Mouse (Mus musculus): ENCODE measurements around the gene Lilra5.
"Not testable (repeated sequence)": the region's sequence is repeated elsewhere in the genome, so short reads cannot be mapped to it uniquely, and the experiment has no call there.

The Lilra5 gene

DNA sequence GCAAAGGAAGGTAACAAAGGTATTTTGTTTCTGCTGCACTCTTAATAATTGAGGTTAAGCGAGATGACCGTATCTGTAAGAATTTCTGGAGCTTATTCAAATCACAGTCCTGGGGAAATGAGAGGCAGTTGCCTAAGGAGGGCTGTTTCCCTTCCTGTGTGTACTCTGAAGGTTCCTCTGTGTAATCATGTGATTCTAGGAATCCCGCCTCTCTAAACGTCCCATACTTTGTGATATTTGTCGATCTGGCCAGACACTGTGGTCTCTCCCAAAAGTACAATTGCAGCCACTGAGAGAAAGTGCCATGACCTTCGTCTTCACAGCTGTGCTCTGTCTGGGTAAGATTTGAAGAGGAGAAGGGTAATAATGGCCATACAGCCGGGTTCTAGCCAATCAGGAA lies at the start of gene Lilra5:
Gene Lilra5 (plus strand): TSS at position 301 of the 400 bp plus-strand sequence.
- DNase-seq: no peak

DNA sequence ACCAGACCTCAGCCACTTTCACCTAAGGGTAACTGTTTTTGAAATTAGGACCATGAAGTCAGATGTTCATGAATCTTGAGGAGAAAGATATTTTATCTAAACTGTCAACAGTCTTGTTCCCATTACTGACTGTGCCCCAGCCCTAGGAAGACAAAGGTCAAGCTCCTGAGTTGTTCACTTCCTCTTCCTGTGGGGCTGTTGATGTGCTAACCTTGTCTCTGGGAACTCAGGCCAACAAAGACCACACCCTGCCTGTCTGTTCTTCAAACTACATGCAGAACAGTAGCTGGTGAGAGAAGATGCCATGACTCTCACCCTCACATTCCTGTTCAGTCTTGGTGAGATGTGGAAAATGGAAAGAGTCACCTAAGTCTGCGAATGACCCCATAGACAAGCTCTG lies 30.4 kb upstream of the Lilra5 start:
- DNase-seq: no peak

DNA sequence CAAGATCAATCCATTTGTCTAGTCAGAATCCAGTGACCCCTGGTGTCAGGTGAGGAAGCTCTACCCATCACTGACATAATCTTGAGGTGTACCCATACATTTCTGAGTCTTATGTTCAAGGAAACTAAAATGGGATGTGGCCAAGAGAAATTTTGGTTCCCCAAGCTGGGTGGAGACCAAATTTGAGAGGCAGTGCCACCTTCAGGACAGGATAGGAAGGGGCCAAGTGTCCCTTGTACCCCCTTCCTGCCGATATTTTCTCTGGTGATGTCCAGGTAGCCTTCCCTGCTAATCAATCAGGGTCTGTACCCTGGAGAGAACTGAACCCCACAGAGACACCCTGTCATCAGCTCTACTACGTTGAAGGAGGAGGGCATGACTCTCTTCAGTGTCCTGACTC lies 28.9 kb upstream of the Lilra5 start:
- DNase-seq: no peak

DNA sequence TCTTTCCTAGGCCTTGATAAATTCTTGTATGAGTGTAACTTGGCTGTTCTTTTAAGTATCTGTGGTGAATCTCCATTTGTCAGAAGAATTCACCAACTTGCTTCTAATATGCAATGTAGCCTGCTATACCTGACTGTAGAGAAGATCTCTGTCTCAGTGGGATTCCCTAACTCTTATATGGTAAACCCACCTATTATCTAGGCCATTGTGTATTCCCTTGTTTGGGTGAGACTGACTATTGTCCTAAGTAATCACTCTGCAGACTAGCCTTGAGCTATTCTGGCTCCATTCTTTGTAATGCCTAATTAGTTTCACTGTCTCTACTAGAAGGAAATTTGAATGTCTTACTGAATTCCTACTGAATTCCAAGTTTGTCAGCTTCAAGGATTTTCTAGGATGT lies 24.1 kb upstream of the Lilra5 start:
- DNase-seq: not testable (repeated sequence)

DNA sequence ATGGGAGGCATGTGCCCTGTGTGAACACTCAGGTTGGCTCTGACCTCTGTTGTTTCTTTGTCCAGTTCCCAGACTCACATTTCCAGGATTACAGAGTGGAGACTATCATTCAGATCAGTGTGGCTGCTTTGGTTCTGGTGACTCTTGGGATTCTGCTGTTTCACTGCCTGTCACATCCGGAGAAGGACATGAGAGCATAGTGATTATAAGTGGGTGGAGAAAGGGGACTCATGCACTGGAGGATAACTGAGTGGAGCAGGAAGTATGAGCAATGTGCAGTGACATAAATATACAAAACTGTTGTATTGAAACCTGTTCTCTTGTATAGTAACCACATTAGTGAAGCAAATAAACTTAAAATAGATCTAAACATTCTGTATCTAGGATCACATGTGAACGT lies 22.2 kb upstream of the Lilra5 start:
- DNase-seq: no peak

- DNase-seq: no peak
These were observed 21.7 kb upstream of the Lilra5 start for GRCm38 (mm10) chr7:4215805-4216204.

- DNase-seq: no peak
These were observed 2.0 kb upstream of the Lilra5 start for GRCm38 (mm10) chr7:4235536-4235935.

DNA sequence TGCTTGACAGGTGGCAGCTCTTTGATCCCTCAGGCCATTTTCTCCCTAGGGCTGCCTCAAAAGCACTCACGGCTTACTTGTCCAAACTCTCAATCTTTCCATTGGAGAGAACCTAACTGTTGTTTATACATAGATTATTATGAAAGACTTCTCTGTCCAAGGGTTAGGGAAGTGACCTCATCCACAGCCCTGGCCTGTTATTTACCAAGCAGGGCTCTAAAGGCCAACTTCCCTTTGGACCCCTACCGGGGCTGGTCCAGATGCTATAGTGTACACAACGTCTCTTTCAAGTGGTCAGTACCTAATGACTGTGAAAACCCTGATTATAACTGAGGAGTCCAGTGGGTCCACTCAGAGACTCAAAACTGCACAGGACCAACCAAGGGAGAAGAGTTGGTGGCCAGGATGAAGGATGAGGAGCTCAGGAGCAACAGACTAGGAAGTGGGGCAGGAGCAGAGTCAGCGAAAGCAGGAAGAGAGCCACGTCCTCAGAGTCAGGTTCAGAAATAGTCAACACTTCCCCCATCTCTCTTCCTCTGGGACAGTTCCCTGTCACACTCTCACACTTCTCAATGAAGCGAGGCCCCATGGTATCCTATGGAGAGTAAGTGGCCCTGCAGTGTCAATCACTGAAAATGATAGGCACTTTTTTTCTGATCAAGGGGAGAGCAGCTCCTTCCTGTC lies 1.6 kb downstream of the Lilra5 start:
- DNase-seq: no peak

DNA sequence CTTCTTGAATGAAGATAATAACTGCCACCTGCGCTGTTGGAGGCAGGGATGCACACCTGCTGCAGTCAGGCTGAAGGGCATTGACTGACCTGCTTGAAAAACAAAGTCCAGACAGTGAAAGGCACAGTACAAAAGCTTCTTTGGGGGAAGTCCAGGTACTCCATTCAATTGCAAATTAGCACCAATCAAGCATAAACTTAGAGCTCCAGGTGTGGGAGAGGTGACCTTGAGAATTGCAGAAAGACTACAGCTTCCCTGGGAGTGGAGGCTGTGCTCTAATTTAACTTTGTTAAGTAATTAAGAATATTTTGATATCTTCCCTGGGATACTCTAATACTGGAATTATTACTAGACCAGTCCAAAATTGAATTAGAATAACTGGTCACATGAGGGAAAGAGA lies 13.7 kb downstream of the Lilra5 start:
- not testable (repeated sequence) for DNase-seq

GRCm38 (mm10) chr7:4256060-4256459 lies 18.5 kb downstream of the Lilra5 start:
- not testable (repeated sequence) for DNase-seq

- not testable (repeated sequence) for DNase-seq
These were observed 23.0 kb downstream of the Lilra5 start for GRCm38 (mm10) chr7:4260521-4260920.

DNA sequence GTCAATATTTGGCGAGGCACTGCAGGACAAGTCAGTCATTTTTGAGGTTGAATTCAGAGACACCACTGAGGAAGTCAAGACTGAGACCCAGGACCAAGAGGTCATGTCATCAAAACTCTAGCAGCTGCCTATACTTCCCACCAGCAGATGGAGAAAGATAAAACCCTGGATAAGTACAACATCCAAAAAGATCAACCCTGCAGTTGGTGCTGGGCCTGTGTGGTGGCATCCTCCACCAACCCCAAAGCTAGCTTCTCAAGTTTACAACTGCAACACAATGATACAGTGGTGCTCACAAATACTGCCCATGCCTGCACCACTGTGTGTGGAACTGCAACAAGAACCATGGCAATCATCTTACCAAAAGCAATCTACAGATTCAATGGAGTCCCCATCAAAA lies 34.6 kb downstream of the Lilra5 start:
- not testable (repeated sequence) for DNase-seq

DNA sequence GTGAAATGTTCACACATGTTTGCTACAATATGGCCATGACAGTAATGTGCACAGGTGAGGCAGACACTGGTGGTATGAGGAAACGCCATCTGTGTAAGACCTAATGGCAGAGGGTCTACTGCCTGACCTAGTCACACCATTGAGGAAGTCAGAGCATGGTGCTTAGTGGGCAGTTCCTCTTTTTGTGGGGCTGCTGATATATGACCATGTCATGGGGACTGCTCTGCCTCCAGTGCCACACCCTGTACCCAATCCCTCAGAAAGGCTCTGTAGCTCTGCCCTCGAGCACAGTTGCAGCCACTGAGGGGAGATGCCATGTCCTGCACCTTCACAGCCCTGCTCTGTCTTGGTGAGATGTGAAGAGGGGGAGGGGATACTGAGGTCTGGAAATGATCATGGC lies 36.3 kb downstream of the Lilra5 start:
- DNase-seq: not testable (repeated sequence)

DNA sequence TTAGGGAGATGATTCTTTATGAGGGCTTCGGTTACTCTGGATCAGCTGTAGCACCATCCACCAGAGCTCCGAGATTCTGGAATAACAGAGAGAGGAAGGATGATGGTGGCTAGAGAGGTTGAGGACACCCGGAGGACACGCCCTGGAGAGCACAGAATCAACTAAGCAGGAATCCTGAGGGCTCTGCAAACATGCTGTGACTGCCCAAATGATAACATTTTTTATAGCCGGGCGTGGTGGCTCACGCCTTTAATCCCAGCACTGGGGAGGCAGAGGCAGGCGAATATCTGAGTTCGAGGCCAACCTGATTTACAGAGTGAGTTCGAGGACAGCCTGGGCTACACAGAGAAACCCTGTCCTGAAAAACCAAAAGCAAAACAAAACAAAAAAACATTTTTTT lies 37.9 kb downstream of the Lilra5 start:
- DNase-seq: not testable (repeated sequence)

- DNase-seq: no peak
These were observed 55.1 kb downstream of the Lilra5 start for GRCm38 (mm10) chr7:4292638-4293037.

All from thymus, postnatal 25 days (tissue).